Mouse (Mus musculus) adrenal gland, postnatal 36 days (tissue): Measurements from ENCODE around the gene Sgsh. TPM values are rescaled to one million over a fixed set of nuclear protein-coding genes. Genes with fewer than 3 reads are reported as not detected.
"Not testable (repeated sequence)": the region's sequence is repeated elsewhere in the genome, so short reads cannot be mapped to it uniquely, and the experiment has no call there.

Source experiments
- DNase-seq, 2 experiments: peaks; one replicate each; pipeline ENCODE4 v3.0.0; 2021; ENCODE audit warnings: mixed read lengths in 1 of 2
- long read RNA-seq, 2 experiments: library from polyadenylated mRNA; stranded (forward); transcript quantifications; one replicate each; pipeline ENCODE4 v2.0.0; 2021; ENCODE audit warnings: borderline sequencing depth in 2 of 2
- total RNA-seq, 2 experiments: library from RNA; stranded (reverse); gene quantifications; 2 replicates each; pipeline ENCODE4 v1.2.3; 2021

The Sgsh gene
- 10 to 100 TPM; 14.7 to 24.9 TPM for total RNA-seq
- long read RNA-seq, experiment 1, partial matches to known transcripts: 2 of 17 reads
- long read RNA-seq, experiment 1, other reads (novel, unspliced or antisense): 15 of 17 reads
- long read RNA-seq, experiment 2, full-length matches to known transcripts: 1 of 8 reads
- long read RNA-seq, experiment 2, partial matches to known transcripts: 1 of 8 reads
- long read RNA-seq, experiment 2, other reads (novel, unspliced or antisense): 6 of 8 reads

DNA sequence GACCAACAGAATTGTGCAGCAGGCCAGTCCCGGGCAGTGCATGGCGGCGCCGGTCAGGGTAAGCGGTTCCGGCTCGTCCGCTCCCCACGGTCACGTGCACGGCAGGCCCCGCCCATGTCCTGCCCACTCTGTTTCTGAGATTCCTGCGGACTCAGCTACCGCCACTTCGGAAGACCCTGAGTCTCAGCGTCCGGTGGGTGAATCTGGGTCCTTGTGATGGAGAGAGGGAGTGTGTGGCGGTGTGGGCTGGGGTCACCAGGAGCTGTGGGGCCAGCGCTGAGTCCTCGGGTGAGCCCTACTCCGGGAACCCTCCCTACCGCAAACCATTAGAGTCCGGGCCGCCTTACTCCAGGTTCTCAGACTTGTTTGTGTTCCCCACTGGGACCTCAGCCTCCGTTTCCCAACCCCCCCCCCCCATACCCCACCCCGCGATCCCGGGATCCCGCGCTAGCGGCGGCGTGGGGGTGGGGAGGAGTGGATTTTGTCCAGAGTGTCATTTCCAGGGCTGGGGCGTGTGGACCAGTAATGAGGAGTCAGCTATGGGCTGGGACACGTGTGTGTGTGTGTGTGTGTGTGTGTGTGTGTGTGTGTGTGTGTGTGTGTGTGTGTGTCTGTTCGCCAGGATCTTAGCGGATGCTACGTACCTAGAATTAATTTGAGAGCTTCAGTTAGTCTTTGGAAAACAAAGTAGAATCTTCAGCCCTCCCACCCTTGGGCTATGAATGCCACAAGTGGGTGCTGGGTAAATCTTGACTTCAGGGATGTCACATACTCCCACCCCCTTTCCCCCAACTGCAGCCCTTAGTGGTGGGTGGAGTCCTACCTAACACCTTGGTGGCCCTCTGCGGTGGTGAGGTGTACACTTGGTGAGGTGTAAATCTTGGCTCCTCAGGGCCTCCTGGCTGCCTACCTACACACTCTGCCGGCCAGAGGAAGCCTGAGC, at the start of gene Sgsh, which contains the start of gene Slc26a11:
Gene Sgsh (minus strand): TSS at position 94 of the 943 bp plus-strand sequence.
Gene Slc26a11 (plus strand): TSS at position 115 of the 943 bp plus-strand sequence.
- DNase-seq: peak; percentile 97 to 98

DNA sequence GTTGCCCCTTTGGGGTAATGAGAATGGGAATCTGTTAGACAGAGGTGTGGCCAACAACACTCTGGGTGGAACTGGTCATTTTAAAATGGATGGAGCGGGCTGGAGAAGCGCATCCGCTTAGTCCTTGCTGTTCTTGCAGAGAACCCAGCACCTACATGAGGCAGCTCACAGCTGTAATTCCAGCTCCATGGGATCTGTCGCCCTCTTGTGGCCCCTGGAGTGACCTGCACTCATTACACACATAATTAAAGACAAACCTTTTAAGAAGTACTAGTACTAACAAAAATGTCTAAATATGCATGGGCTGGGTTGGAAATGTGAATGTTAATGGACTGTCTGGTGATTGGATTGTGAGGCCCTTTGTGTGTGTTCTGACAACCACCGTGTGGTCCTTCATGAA, 49.3 kb upstream of the Sgsh start:
- peak; percentile 44 to 61 for DNase-seq

DNA sequence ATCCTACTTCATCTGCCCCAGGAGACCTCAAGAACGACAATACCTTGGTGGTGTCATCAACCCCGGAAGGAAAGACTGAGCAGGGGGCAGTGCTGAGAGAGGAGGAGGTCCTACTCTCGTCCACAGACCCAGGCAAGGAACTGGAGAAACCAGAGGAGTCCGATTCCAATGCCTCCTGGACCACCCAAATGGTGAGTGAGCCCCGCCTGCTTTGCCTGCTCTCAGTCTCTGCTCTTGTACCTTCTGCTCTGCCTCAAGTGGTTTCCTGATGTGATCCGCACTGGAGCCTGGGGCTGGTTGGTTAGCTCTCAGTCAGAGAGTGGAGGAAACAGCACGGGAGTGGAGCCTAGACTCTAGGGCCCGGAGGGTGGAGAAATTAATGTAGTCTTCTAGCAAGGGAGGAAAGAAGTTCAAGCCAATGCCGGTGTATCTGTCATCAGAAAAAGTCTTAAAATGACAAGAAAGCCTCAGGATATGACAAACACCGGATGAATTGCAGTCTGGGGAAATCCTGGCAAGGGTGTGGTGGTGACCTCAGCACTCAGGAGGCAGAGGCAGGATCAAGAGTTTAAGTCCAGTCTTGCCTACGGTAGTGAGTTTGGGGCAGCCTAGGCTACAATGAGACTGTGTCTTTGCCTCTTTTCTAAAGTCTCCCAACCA, 47.3 kb upstream of the Sgsh start:
- no peak for DNase-seq

DNA sequence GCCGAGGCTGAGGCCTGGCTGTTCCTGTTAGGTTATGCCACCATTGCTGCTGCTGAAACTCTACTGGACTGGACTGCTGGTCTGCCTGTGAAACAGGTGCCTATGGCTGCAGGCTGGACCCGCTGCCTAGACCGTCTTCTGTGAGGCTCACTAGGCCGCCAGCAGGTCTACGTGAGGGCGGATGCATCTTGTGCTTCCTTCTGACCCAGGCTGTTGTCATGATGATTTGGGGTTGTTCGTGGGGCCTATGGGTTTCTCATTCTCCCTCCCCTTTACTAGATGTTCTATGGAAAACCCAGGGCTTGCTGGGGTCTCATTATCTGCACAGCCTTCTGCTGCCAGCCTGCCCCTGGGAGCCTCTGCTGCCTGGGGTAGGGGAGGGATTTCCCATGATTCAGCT, 41.1 kb upstream of the Sgsh start:
- no peak for DNase-seq

DNA sequence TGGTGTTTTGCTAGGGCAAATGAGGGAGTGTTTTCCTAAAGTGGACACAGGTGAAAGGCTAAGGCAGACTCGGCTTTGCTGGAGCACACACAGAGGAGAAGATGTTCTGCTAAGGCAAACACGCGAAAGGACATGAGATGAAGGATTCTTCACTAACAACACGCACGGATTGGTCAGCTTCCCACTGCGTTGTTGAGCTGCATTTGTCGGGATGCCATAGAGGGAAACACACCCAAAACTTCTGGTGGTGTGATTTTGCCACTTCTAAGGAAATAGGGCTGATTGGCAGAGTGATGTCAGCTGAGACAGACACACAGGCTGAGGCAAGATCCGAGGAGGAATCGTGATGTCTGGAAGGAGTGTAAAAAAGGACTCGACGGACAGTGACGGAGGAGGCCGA, 40.6 kb upstream of the Sgsh start:
- DNase-seq: no peak

DNA sequence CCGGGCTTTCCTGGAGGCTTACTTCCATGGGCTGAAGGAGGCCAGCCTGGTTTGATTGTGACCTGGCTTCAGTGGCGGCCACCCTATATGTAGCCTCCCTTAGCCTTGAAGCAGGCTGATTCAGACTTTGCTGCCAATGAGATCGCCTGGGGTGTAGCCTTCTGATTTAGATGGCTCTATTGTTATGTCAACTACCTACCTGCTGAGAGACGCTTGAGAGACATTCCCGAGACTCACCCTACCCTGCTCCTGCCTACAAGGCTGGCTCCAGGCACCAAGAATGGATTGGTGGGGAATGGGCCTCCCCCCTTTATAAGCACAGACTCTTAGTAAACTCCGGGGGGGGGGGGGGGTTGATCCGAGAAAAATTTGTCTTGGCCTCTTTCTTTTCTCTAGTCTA, 40.1 kb upstream of the Sgsh start:
- no peak for DNase-seq

DNA sequence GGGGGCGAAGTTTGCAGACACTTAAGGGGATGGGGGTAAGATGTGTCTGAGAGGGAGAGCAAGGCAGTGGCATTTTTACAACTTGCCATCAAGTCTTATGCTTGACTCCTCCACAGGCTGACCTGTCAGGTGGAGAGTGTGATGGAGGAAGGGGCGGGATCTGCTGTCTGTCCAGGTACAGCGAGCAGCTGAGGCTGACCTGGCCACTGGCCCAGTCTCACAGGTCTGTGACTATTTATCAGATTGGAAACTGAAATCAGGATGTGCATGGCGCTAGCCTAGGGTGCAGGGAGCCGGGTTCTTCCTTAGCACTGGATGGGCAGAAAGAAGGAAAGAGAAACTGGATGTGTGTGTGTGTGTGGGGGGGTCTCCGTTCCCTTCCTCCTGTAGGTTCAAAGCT, 38.9 kb upstream of the Sgsh start:
- peak in 1 of 2 experiments; percentile 14 for DNase-seq

DNA sequence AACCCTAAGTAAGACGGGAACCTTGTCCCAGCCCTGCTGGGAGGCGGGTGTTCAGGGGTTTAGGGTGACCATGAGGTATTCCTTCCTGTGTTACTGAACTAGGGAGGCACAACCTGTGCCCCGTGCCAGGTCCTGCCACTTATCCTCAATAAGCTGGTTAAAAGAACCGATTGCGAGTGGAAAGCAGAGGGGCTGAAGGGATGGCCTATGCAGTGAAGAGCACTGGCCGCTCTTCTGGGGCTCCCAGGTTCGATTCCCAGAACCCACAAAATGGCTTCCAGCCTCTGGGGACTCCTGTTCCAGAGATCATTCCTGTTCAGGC, 38.1 kb upstream of the Sgsh start:
- no peak for DNase-seq

DNA sequence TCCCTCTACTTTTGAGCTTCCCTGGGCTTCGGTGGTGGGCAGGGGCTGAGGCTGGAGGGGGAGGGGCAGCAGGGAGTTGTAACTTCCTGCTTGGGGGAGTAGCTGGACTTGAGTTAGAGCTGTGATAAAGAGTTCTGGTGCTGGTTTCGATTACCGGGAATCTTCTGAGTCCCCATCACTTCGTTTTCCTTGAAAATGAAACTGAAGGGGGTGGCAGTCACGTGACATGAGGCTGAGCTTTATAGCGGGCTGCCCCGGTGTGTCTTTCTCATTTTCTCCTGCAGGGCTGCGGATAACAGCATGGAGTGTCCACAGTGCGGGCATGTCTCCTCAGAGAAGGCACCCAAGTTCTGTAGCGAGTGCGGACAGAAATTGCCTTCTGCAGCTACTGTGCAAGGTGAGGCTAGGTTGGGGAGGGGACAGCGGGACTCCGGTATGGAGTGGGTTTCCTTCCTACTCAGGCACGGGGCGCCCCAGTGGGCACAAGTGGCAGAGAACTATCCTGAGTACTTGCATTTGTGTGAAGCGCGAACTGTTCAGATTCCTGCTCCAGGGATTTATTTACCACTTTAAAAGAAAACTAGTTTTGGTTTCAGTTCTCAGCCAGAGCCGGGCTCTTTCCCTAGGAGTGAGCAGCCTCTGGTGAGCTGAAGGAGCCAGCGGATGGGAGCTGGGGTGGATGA, 37.6 kb upstream of the Sgsh start, which contains the start of gene Rnf213:
Gene Rnf213 (plus strand): TSS at position 301 of the 683 bp plus-strand sequence.
- DNase-seq: peak; percentile 73 to 84

DNA sequence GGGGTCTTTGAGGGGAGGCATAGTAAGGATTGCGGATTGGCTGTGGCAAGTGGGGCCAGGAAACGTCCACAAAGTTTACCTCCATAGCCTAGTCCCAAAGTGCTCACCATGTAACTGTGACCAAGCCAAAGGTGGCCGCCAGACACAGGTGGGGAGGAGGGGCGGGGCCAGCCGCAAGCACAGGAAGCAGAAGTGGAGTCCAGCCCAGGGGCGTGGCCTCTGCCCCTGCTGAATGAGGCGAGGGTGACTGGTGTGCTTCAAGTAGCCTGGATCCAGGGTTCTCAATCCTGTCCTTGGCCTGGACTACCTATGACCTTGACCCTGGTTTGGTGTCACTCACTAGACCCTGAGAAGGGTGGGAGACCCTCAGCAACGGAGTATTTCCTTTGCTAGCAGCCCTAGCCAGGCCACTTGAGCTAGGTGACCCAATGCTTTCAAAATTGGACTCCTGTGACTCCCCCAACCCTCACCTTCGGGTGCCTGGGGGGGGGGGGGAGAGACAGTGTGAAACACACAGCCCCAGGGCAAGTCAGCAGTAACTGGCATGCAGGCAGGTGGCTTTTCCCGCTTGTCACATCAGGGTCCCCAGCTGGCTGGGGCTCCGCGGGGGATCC, 36.8 kb upstream of the Sgsh start:
- peak; percentile 84 to 92 for DNase-seq

DNA sequence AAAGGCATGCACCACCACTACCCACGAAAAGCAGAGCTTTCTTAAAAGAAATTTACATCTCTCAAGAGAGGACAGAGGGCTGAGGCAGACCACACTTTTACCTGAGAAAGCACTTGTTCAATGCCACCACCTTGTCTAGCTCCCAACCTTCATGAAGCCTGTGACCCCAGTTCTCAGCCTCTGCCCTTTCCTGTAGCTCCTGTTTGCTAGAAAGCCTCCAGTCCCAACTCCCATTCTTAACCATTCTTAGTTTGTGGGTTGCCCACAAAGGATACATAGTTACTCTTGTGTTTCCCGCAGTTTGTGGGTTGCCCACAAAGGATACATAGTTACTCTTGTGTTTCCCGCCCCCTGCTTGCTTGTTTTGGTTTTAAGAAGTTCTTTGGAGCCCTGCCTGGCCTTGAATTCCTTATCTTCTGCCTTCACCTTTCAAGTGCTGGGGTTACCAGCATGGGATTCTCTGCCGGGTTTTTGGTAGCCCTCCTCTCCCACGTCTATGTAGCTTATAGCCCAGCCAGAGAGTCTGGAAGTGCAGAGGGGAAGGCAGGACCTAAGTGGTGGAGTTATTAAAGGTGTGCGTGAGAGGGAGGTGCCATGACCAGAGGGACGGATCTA, 36.2 kb upstream of the Sgsh start:
- peak; percentile 20 to 24 for DNase-seq

DNA sequence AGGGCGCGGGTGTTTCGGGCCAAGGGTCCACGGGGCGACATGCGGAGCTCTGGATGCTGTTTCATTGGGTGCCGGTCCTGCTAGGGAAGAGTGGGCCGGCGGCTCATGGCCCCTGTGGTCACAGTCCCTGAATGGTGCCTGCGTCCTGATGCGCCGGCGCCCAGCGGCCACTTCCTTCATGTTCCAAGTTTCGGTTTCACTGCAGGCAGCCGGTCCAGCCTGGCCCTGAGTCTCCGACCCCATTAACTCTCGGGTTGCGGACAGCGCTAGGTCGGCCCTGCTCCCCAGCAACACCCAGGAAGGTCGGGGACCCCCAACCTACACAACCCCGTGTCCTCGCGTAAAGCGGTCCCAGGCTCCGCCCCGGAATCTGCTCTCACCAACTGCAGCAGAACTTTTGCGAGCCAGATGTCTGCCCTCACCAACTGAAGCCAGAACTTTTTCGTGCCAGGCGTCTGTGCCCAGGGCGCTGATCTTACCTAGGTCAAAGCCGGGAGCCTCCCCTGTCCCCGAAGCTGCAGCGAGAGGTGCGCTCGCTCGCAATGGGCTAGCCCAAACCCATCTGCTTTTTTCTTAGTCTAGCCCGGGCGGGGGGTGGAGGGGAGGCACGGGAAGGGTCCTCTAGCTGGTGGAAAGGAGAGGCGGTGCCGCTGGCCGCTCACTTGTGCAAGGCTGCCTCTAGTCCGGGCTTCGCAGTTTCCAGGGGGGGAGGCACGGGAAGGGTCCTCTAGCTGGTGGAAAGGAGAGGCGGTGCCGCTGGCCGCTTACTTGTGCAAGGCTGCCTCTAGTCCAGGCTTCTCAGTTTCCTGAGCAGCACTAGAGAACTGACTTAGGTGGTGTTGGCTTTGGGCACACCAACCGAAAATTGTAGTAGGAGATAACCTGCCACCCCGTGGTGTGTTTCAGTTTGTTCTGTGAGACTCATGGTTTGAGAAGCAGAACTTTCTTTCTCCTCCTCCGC, 35.2 kb upstream of the Sgsh start:
- peak; percentile 82 to 85 for DNase-seq

DNA sequence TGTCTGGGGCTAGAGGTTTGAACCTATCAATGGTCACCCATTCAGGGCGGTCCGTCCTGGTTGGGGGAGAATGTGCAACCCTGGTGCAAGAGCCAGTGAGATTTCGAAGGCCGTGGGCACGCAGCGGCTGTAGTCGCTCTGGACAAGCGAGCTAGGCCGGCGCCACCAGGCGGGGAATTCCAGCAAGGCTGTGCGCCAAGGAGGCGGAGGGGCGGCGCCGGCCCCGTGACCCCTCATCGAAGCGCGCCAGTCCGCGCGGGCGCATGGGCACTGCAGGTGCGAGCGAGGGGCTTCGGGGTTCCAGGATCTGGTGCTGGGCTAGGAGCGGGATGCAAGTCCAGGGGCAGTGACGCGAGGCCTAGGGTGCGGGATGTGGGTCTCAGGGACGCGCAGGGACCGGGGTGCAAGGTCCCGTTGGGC, 34.5 kb upstream of the Sgsh start:
- DNase-seq: peak; percentile 91 to 93

DNA sequence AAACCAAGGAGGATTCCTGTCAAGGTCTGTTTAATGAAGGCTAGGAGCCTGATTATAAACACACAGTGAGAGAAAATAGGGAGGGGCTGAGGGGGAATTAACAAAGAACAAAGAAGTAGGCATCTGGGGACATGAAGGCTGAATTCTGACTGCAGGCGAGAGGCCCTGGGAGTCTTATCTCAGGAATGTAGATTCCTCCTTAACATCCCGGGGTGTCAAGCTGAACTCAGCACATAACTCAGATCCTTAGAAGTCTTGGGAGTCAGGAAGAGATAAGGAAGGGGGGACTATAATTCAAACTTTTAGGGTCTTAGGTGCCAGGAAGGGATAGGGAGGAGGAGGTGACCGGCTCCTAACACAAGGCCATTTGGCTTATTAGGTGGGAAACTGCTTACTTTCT, 31.9 kb upstream of the Sgsh start:
- not testable (repeated sequence) for DNase-seq

DNA sequence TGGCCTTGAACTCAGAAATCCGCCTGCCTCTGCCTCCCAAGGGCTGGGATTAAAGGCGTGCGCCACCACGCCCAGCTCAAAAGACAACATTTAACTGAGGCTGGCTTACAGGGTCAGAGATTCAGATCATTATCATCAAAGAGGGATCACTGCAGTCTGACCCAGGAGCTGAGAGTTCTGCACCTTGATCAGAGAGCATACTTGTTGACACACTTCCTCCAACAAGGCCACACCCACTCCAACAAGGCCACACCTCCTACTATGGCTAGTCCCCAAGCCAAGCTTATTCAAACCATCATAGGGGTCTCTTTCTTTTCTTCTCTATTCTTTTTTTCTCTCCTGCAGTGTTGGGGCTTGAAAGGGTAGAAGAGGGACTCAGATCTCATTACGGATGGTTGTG, 31.0 kb upstream of the Sgsh start:
- no peak for DNase-seq

DNA sequence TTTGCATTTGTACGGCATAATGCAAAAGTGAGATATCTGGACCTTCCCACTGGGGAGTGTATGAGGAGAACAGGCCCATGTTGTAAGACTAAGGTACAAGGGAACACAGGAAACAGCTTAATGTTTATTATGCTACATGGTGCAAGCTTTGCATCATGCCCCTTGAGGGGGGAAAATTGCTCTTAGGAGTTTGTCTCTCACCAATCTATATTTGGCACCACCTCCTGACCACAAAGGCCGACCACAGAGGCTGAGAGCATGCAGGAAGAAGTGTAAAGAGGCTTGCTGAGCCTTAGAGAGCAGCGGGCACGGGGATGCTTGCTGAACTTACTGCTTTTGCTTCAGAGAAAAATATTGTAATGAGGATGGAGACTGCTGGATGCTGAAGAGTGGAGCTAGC, 29.6 kb upstream of the Sgsh start:
- DNase-seq: no peak

DNA sequence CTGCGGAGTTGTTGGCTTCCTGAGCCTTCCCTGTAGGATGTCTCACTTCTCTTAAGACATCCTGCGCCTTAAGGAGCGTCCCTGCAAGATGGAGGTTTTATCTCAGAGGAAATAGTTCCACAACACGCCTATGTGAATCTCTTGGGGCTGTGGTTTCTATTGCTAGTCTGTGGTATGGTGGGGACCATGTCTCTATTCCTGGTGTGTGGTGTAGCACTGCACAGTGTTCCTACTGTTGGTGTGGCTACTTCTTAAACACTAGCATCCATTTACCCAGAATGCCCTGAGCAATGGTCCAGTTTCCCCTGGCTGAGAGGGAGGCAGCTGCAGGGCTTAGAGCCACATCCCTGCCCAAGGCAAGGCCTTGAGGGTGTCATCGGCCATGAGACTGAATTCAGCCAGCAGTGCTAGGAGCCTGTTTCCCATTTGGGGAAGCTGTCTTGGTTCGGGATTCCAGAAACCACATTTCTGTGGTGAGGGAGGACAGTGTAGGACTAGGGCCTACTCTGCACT, 27.1 kb upstream of the Sgsh start:
- peak in 1 of 2 experiments; percentile 32 for DNase-seq

DNA sequence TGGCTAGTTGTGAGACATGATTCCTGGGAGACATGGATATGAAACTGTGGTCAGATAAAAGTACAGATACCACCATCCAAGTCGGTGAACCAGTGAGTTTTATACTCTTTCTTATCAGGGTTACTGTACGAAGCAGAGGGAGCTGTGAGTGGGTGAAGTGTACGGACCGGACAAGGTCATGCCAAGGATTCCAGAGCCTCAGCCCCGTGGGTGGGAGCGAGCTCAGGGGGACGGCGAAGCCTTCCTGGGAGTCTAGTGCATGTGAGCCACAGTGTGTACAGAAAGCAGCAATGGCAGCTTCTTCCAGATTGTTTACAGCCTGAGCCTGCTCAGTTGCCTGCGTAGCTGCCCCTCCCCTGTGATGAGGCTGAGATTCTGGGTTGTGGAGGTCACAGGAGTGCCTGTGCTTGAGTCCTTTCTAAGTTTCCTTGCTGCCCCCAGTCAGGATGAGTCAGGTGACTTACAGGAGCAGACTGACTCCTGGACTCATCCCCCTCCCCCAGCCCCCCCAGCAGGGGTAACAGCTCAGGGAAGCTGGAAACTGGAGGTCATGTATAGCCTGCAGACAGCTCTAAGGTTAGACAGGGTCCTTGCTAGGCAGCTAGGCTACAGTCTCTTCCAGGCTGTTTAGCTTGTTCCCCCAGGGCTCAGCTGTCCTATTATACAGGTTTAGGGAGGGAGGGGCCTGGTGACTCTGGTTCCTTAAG, 26.4 kb upstream of the Sgsh start:
- no peak for DNase-seq

DNA sequence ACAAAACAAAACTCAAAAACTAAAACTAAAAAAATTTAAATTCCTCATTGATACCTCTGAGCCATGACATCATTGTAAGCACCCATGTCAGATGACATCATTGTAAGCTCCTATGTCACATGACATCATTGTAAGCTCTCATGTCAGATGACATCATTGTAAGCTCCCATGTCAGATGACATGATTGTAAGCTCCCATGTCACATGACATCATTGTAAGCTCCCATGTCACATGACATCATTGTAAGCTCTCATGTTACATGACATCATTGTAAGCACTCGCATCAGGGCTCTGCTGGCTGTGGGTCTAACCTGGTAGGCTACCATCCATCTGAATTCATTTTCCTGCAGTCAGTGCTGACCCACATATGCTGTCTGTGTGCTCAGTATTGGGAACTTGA, 23.2 kb upstream of the Sgsh start:
- no peak for DNase-seq
